Mouse (Mus musculus): ENCODE results near the gene Cacna2d2.

Gene Cacna2d2

DNA sequence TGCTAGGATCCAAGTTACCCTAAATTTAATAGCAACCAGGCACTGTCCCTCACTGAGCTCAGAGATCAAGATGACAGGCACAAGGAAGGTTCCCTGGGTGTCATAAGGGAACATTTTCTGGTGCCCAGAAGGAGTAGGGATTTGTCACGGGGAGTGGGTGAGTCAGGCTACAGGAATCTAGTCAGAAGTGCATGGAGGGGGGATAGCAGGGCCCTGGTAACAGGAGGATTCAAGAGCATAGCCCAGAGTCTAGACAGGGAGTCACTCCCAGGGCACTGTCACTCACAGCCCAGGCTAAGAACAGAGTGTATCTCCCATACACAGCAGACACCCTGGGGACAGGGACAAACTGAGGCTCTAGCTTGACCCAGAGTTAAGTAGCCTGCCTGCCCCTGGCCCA lies 94.1 kb downstream of the Cacna2d2 start:
- DNase-seq (ENCODE audit: extremely low read depth, low read depth, low spot score): no peak

- DNase-seq (ENCODE audit: extremely low read depth, low read depth, low spot score): no peak
Measured at GRCm38 (mm10) chr9:107494238-107494637, 94.8 kb downstream of the Cacna2d2 start.

DNA sequence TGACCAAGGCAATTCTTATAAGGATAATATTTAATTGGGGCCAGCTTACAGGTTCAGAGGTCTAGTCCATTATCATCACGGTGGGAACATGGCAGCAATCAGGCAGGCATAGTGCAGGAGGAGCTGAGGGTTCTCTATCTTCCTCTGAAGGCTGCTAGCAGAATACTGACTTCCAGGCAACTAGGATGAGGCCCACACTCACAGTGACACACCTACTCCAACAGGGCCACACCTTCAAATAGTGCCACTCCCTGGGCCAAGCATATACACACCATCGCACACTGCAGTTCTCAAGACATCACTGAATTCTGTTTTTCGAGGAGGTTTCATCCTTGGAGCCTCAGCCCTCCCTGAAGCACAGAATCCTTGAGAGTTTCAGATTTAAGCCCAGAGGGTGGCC lies 96.9 kb downstream of the Cacna2d2 start:
- no peak for DNase-seq (ENCODE audit: extremely low read depth, low read depth, low spot score)

DNA sequence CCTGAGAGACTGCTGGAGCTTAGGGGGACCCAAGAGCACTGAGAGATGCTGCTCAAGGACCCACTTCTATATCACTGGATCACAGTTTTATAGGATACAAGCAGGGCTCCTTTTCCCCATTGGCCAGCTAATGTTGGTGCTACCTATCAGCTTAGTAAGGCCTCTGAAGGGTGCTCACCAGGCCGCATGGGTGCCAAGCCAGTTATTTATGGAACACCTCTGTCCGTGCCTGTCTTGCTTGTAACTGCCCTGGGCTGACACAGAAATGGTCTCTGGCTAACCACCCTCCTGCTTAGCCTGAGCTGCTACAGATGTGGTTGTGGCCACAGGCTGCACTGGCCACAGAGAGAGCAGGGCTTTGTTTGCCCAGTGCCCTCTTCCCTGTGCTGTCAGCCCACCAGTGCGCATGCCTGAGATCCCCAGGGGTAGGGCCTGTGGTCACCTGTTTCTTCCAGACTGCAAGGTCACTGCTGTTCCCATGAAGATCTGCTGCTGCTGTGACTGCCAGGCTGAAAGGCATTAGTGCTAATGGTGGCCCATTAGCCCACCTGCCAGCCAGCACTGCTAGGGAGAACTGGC lies 101.4 kb downstream of the Cacna2d2 start:
- no peak for DNase-seq (ENCODE audit: extremely low read depth, low read depth, low spot score)

- DNase-seq (ENCODE audit: extremely low read depth, low read depth, low spot score): no peak
Measured at GRCm38 (mm10) chr9:107502131-107502846, 102.9 kb downstream of the Cacna2d2 start.

- DNase-seq (ENCODE audit: extremely low read depth, low read depth, low spot score): no peak
Measured at GRCm38 (mm10) chr9:107504662-107505537, 105.5 kb downstream of the Cacna2d2 start.

DNA sequence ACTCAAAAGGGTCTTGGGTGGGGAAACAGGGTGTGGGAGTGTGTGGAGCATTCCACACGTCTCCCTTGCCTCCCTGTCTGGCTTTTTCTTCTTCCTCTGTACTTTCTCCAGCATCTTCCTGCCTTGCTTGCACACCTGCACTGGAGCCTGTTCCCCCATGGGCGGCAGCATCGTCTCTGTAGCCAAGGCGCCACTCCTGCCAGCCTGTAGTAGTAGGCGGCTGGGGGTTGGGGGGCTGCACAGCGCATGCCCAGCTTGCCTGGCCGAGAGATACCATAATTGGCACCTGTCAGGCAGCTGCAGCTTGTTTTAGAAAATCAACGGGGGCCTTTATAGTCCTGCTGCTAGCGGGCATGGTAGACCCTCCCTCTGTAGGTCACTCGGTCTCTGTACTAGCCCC lies 108.9 kb downstream of the Cacna2d2 start:
- DNase-seq (ENCODE audit: extremely low read depth, low read depth, low spot score): no peak

- no peak for DNase-seq (ENCODE audit: extremely low read depth, low read depth, low spot score)
Measured at GRCm38 (mm10) chr9:107510384-107511100, 111.1 kb downstream of the Cacna2d2 start.

GRCm38 (mm10) chr9:107511436-107511835 lies 112.0 kb downstream of the Cacna2d2 start:
- DNase-seq (ENCODE audit: extremely low read depth, low read depth, low spot score): no peak

GRCm38 (mm10) chr9:107512326-107512725 lies 112.9 kb downstream of the Cacna2d2 start:
- DNase-seq (ENCODE audit: extremely low read depth, low read depth, low spot score): no peak

DNA sequence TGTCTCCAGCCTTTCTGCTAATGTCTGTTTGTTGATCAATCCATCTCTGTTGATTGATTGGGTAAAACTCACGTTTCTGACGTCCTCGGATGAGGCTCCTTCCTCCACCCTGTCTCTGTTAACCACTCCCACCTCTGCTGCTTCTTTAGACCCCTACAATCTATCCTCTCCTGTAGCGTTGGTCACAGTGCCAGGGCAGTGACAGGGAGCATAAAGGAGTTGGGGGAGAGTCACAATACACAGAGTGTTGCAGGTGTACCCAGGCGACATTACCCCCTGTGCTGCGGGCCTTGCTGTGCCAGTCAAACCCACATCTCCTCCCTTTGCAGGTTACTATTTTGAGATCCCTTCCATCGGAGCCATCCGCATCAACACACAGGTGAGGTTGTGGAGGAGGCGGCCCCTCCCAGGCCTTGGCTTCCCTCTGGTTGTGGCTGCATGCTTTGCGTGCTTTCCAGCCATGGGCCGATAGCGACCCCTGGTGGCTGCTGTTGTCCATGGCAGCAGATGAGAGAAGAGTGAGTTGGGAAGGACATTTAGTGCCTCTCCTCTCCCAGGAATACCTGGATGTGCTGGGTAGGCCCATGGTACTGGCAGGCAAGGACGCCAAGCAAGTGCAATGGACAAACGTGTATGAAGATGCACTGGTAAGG lies 115.0 kb downstream of the Cacna2d2 start:
- DNase-seq (ENCODE audit: extremely low read depth, low read depth, low spot score): no peak

DNA sequence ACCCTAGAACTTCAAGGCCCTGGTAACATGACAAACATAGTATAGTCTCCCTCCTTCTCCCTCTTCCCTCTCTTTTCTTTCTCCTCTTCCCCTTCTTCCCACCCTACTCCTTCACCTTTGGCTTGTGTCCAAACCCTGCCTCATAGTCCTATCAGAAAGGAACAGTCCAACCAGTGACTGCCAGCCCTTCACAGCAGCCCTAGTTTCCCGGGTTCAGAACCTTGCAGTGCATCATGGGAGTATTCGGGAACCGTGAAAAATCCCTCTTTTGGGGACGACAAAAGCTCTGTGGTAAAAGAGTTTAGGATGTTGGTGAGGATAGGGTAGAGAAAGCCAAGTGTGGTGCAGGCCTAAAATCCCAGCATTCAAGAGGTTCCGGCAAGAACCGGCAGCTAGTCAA lies 120.9 kb downstream of the Cacna2d2 start:
- no peak for DNase-seq (ENCODE audit: extremely low read depth, low read depth, low spot score)

GRCm38 (mm10) chr9:107521190-107521589 lies 121.8 kb downstream of the Cacna2d2 start:
- no peak for DNase-seq (ENCODE audit: extremely low read depth, low read depth, low spot score)

DNA sequence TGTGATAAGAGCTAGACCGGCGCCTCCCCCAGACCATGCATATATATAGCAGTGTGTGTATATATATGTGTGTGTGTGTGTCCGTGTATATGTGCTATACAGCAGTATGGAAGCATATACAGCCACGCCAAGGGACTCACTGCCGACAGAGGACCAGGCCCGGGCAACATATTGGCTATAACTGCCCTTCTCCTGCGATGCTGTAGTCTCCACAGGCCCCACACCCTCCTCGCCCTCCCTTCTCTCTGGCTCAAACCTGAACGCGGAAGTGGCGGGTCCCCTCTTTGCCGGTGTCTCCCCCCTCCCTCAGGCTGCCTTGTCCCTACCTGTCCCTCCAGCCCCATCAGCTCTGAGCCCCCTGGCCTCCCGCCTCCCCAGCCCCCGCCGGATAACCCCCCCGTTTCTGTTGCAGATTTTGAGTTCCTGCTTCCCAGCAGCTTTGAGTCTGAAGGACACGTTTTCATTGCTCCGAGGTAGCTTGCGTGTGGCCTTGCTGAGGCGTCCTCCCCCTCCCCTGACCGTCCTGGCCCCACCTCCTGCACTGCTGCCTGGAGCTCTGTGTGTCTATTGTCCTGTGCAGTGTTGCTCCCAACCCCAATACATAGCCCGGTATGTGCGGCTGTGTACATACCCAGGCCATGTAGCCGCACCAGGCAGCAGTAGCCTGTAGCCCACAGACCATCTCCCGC lies 122.4 kb downstream of the Cacna2d2 start:
- no peak for DNase-seq (ENCODE audit: extremely low read depth, low read depth, low spot score)

DNA sequence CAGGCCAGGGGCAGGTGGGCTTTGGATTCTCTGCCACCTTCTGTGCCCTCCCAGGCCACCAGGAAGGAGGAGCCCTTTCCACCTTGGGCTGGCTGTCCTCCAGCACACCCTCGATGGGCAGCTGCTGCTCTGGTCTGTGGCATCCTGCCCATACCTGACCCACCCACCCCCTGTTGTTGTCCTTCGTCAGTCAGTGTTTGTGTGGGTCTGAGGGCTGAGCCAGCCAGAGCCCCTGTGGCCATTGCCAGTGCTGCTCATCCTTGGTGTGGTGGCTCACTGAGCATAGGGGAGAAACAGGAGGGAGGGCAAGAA lies 122.9 kb downstream of the Cacna2d2 start:
- DNase-seq (ENCODE audit: extremely low read depth, low read depth, low spot score): no peak

DNA sequence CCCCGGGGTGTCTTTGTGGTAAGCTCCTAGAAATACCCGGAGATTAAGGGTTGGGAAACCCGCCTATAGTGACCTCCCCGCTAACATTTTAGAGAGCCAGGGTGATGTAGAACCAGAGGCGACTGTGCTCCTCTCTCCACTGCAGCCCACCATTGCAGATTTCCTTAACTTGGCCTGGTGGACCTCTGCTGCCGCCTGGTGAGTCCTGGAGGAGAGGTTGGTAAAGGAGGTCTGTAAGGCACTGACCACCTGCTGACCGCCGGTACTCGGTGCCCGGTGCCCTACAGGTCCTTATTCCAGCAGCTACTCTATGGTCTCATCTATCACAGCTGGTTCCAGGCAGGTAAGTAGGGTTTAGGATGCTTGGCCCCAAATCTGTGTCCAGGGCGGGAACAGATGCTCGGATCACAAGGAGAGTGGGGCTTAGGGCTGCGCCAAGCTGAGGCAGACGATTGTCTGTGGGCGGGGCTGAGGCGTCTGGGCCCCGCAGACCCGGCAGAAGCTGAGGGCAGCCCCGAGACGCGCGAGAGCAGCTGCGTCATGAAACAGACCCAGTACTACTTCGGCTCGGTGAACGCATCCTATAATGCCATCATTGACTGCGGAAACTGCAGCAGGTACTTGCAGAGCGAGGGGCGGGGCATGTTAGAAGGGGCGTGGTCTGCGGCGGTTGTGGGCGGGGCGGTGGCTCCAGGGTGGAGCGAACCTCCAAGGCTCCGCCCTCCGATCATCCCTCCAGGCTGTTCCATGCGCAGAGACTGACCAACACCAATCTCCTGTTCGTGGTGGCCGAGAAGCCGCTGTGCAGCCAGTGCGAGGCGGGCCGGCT lies 127.0 kb downstream of the Cacna2d2 start:
- no peak for DNase-seq (ENCODE audit: extremely low read depth, low read depth, low spot score)

- DNase-seq (ENCODE audit: extremely low read depth, low read depth, low spot score): peak; percentile 99
Measured at GRCm38 (mm10) chr9:107533791-107534407, 134.5 kb downstream of the Cacna2d2 start, which contains the start of gene Tmem115. Tmem115 (plus strand) TSS chr9:107533945.

- DNase-seq (ENCODE audit: extremely low read depth, low read depth, low spot score): no peak
Measured at GRCm38 (mm10) chr9:107534408-107535202, 135.2 kb downstream of the Cacna2d2 start.
